Mouse (Mus musculus): ENCODE results near the gene Ryr1.
A peak's percentile ranks its signal among the peaks of the same experiment; 100 is the strongest.

Ryr1 gene

DNA sequence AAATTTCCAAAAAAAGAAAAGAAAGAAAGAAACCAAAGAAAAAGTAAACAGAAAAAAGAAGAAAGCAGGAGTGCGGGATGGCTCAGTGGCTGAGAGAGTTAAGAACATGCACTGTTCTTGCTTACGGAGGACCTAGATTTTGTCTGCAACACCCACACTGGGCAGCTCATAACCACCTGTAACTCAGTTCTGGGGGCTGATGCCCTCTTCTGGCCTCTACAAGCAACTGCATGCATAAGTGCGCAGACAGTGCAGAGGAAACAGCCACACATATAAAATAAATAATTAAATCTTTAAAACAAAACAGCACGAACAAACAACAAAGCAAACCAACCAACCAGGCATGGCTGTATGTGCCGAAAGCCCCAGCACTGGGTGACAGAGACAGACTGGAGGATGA is 92.3 kb downstream of the Ryr1 start:
- DNase-seq (ENCODE audit: low spot score), result no peak

DNA sequence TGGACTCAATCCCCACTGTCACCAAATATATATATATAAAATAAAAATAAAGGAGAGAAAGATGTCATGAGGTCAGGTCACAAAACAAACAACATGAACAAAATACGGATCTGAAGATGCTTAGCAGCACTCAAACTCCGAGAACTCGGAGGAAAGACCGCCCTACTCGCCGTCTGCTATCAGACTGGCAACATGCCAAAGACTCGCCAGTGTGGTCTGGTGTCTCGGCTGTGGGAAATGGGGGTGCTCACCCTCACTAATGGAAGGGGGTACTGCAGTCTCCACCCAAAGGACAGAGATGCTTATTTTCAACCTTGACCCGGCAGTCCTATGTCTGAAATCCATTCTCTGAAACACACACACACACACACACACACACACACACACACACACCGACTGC is 93.3 kb downstream of the Ryr1 start:
- no peak for DNase-seq (ENCODE audit: low spot score)

DNA sequence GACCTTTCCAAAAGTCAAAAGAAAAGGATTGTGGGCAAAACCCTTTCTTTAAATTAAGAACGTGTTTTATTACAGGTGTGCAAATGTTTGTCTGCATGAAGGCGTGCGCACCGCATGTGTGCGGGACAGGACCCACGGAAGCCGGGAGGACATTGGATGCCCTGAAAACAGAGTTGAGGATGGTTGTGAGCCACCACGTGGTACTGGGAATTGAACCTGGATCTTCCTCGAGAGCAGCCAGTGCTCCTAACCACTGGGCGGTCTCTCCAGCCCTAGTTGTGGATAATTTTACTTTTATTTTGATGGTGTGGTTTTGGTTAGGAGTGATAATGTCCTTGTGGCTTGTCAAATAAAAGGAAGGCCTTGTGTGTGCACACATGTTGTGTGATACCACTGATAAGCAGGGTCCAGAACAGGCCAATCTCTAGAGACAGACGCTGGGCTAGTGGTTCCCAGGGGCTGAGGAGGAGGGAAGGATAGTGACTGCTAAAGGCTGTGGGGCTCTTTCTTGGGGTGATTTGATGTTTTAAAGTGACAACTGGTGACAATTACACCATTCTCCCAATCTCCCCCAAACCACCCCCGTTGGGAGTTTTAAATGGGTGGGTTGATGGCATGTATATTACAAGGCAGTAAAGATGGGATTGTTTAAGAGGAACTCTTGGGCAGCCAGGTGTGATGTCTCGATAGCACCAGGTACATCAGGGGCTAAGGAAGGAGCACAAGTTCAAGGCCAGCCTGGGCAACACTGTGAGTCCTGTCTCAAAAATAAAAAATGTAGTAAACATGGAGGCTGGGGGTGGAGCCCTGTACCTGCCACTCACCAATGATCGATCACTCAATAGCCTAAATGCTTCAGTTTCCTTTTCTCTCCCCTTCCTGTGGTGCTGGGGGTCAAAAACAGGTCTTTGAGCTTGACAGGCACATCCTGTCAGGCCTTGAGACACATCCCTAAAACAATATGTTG is 95.0 kb downstream of the Ryr1 start:
- no peak for DNase-seq (ENCODE audit: low spot score)

DNA sequence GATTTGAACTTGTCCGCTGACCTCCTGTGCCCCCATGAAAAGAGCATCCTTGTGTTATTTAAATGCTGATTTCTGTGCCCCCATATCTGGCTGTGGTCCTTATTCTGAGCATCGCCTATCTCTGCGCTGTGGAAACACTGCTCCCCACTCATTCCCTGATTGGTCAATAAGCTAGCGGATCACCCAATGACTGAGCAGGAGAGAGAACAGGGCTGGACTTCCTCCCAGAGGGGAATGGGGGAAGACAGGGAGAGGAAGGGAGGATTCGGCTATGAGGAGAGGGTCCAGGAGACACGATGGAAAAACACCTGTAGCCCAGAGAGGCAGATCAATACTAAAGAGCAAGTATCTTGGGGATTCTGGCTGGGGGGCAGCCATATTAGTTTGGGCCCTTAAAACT is 96.2 kb downstream of the Ryr1 start:
- DNase-seq (ENCODE audit: low spot score), result no peak

DNA sequence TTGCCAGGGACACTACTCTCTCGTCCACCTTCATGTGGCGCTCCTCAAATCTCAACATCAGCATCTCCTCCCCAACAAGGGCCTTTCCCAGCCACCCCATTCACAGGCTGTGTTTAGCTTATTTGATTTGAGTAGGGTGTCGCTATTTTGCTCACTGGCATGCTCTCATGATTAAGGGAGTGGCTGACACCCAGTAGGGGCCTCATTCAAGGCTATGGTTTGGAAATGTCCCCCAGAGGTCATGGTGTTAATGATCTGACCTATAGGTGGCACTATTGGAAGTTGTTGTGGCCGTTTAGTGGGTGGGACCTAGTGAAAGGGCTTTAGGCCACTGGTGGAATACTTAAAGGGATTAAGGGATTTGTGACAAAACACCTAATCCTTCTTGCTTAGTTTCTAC is 98.2 kb downstream of the Ryr1 start:
- DNase-seq (ENCODE audit: low spot score), result no peak

DNA sequence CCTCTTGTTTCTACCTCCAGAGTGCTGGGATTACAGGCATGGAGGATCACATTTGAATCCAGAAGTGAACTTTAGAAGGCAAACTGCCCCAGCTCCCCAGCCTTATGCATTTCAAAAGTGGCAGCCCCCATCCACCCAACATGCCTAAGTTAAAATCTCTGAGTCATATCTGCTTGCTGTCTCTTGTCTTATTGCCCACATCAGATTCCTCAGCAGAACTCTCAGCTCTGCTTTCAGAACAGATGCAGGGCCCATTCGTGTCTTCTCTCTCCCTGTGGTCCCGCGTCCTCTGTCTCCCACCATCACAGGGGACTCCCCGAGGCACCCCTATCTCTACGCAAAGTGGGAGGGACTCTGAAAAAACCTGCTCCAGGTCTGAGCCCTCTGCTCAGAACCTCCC is 98.8 kb downstream of the Ryr1 start:
- no peak for DNase-seq (ENCODE audit: low spot score)

DNA sequence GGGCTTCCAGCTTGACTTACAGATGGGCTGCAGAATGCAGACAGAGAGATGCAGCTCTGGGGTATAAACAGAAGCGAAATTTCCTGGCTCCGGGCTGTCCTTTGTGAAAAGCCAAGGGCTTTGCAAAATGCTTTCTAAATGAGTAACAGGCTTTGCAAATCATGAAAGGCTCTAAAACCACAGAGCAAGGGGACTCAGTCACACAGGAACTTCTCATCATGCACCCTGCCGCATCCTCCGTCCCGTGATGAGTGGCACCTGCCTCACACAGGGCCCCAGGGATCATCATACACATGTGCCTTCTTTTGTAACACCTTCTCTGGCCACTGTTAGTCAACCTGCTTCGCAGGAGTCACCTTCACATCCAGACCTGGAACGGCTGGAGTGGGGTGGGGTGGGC is 99.4 kb downstream of the Ryr1 start:
- DNase-seq (ENCODE audit: low spot score), result no peak

DNA sequence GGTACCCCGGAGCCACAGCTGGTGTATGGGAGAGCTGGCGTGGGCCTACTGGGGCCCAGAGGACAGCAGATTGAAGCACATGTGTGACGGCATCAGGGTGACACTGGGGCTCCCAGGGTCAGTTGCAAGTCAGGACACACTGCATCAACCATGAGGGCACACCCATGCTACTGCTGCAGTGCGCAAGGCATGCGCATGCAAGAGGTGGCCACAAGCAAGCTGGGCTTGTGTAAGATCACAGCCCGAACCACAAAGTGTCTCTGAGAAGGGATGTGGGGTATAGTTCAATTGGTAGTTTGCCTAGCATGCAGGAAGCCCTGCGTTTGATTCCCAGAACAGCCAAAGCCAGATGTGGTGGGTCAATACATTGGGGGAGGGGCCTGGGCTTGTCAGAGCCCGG is 101.5 kb downstream of the Ryr1 start:
- no peak for DNase-seq (ENCODE audit: low spot score)

DNA sequence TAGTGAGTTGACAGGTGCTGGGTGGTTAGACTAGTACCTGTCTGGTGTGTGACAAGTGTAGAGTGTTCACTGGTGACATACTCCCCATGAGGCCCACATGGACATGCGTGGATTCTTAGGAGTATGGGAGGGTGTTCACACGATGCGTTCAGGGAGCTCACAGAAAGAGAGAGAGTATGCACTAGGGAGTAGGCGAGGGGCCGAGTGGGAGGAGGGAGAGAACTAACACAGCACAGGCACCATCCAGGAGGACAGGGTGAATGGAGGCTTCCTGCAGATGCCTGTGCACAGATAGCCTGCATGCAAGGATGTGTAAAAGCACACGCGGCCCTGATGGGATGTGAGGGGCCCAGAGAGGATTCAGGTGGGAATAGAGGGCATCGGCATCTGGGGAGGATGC is 102.5 kb downstream of the Ryr1 start:
- no peak for DNase-seq (ENCODE audit: low spot score)

DNA sequence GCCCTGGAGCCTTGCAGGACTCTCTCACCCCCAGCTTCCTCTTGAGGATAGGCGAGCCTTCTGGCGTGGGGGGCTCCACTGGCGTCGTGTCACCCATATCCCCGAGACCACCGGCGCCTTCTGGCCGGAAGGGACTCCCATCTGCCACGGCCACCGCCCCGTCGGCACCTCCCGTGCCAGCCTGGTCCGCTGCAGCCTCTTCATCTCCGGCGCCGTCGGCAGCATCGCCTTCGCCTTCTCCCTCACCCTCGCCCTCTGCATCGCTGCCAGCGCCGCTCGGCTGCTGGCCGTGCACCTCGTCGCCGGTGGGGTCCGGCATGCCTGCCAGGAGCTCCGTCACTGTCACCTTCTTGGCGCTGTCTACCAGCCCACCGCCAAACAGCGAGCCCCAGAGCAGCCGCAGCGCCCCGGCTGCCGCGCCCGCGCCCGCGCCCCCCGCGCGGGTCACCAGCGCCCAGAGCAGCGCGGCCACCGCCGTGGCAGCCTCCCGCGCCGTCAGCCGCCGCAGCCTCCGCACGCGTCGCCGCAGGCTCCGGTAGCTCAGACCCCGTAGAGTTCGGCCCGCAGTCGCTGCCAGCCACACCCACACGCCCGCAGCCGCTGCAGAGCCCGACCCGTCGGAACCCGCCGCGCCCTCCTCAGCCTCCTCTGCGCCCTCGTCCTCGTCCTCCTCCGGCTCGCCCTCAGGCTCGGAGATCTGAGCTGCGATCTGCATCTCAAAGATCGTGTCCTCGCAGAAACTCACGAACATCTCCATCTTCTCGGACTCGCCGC is 105.3 kb downstream of the Ryr1 start:
- peak; percentile 19 for DNase-seq (ENCODE audit: low spot score)

DNA sequence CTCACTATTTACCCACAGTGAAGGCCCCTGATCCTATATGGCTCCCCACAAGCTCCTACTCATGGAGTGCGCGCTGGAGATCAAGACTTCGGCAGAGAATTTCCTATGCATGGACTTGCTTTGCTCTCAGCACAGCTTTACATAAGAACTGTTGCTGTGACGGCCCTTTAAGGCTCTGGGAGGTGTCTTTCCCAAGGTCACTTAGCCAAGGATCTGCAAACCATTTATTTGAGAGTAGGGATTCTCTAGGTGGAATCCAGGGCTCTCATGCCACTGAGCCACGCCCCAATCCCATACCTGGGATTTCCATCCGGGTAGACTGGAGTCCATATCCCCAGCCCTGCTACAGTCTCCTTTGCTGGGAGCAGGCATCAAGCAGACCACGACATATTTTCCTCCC is 107.8 kb downstream of the Ryr1 start:
- no peak for DNase-seq (ENCODE audit: low spot score)

DNA sequence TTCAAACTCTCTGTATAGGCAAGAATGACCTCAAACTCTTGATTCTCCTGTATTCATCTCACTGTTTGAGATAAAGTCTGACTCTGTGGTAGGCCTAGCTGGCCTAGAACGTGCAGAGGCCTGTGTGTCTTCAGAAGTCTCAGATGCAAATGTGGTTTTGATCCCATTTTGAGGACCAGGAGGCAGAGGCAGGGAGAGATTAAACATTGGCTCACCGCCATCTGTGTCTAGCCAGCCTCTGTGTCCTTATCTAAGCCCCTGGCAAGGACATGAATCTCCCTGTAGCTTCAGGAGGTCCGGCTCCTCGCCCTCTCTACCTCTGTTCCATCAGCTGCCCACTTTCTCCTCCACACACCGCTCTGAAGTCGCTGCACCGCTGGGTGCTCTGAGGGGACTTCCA is 108.5 kb downstream of the Ryr1 start:
- no peak for DNase-seq (ENCODE audit: low spot score)

DNA sequence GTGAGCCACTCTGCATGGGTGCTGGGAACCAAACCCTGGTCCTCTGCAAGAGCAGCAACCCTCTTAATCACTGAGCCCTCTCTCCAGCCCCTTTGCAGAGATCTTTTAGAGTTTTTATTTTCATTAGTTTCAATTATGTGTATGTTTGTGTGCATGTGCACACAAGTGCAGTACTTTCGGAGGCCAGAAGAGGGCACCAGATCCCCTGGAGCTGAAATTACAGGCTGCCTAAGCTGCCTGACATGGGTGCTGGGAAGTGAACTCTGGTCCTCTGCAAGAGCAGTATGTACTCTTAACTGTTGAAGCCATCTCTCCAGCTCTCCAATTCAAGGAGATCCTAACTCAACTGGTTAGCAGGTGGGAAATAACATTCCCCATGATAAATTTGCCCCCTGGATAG is 110.0 kb downstream of the Ryr1 start:
- DNase-seq (ENCODE audit: low spot score), result no peak

DNA sequence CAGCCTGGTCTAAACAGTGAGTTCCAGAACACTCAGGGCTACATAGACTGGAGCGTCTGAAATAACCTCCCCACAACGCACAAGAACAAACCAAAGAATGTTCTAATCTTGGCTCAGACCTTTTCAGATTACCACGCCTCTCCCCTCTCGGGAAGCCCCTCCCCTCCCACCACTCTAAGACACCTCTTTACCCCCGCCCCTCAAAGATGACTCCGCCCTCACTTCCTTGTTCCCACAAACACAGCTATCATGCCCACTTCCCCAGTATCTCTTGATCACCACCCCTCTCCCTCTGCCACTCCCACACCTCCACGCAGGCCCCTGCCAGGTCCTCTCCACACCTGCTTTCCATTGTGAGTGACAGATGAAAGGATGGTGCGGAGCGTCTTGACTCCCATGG is 116.3 kb downstream of the Ryr1 start:
- no peak for DNase-seq (ENCODE audit: low spot score)

DNA sequence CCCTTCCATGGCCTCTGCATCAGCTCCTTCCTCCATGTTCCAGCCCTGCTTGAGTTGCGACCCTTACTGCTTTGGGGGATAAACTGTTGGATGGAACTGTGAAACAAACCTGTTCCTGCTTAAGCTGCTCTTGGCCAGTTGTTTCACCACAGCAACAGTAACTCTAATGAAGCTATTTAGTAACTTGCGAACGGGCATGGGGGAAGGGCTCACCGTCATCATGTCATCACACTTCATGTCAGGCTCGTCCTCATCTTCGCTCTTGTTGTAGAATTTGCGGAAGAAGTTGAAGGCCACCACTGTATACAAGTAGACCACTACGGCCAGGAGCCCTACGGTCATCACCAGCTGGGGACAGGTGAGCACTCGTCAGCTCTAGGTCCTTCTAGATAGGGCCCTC is 116.8 kb downstream of the Ryr1 start:
- no peak for DNase-seq (ENCODE audit: low spot score)

DNA sequence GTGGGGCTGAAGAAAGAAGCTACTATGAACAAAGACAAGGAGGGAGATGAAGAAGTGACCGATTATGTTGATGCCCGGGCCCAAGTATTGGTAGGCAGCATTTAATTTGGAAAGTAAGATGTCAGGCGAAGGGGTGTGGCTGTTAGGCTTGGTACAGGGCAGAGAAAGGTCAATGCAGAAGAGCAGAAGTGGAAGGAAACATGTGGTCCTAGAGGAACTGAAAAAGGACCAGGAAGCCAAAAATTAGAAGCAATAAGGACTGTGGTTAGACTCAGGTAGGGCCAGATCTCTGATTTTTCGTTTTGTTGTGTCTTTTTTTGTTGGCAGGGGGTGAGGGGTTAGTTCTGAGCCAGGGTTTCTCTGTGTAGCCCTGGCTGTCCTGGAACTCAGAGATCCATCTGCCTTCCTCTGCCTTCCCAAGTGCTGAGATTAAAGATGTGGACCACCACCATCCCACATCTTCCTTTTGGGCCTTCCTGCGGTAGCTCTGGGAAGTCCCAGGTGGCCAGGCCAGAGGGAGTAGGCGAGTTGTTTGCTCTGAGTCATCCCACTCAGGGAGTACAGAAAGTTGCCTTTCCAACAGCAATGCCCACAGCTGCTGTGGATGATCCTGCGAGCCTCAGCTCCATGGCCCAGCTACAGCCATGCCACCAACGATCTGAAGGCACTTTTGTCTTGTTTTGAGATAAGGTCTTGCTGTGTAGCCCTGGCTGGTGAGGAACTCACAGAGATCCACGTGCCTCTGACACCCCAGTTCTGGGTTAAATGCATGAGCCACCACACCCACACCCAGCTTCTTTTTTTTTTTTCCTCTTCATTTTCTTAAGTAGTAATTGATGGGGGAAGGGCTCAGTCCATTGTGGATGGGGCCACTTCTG is 117.5 kb downstream of the Ryr1 start:
- no peak for DNase-seq (ENCODE audit: low spot score)

DNA sequence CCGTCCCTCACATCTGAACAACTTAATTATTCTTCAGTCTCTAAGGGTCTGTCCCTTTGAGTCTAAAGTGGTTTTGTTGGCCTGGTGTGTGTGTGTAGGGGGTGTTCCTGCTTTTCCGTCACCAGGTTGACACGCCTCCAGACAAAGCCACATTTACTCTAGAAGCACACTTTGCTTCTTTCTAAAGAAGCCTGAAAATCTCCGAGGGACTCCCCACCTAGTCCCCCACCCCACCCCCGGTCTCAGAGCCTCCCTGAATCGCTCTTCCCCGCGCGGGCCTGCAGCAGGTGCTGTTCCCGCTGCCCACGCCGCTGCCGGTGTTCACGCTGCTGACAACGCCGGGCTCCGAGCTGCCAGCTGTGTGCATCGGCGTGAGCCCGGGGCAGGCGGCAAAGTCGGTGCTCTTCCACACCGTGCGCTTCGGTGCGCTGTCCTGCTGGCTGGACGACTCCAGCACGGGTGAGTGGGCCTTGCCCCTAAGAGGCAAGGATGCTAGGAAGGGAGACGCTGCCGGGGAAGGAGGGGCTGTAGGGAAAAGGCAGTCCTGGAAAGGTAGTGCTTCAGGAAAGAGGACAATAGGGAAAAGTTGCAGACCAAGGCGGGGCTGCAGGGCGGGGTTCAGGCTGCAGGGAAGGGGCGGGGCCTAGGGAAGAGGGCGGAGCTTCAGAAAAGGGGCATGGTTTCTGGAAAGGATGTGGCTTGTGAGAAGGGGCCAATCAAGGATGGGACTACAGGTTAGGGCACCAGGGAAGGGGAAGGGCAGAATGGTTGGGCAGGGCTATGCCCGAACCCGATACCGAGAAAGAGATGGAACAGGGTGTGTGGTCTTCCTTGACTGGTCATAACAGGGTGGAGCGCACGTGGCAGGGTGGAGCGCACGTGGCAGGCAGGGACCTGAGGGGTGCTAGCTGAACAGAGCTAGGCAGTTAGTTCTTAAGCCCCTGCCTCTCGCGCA is 124.1 kb downstream of the Ryr1 start:
- peak; percentile 89 for DNase-seq (ENCODE audit: low spot score)

DNA sequence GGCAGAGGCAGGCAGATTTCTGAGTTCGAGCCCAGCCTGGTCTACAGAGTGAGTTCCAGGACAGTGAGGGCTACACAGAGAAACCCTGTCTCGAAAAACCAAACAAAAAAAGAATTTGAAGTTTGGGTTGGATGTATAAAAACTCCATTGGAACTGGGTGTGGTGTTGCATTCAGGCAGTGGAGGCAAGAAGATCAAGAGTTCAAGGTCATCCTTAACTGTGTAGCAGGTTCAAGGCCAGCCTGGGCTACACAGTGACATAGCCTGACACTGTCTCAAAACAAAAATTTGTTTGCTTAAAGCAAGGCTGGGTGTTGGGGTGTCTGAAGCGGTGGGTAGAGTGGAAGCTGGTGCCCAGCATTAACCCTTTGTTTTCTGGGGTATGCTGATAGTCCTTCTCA is 131.6 kb downstream of the Ryr1 start:
- no peak for DNase-seq (ENCODE audit: low spot score)

DNA sequence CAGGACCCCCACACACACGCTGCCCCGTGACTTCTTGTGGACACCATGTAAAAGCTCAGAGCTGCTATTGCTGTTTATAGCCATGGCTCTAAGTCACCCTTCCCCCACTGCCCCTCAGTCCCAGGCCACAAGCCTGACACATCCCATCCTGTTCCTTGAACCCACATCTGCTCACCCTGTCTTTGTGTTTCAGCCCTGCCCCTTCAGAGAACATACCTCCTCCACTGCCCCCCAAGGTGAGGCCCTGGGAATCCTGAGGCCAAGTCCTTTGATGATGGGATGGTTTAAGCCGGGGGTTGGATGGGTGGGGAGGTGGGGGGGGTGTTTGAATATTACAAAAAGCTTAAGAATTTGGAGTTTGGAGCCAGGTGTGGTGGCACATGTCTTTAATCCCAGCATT is 132.0 kb downstream of the Ryr1 start:
- no peak for DNase-seq (ENCODE audit: low spot score)

DNA sequence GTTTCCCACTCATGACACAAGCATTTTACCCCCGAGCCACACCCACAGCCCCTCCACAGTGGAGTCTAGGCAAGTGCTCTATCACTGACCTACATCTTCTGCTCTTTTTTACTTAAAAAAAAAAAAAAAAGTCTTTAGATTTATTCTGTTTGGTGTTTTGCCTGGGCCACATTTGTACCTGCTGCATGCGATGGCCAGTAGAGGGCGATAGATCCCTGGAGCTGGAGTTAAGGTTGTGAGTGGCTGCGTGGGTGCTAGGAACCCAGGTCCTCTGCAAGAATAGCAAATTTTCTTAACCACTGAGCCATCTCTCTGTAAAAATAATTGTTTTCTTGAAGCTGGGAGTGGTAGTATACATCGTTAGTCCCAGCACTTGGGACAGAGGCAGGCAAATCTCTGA is 133.4 kb downstream of the Ryr1 start:
- no peak for DNase-seq (ENCODE audit: low spot score)

DNA sequence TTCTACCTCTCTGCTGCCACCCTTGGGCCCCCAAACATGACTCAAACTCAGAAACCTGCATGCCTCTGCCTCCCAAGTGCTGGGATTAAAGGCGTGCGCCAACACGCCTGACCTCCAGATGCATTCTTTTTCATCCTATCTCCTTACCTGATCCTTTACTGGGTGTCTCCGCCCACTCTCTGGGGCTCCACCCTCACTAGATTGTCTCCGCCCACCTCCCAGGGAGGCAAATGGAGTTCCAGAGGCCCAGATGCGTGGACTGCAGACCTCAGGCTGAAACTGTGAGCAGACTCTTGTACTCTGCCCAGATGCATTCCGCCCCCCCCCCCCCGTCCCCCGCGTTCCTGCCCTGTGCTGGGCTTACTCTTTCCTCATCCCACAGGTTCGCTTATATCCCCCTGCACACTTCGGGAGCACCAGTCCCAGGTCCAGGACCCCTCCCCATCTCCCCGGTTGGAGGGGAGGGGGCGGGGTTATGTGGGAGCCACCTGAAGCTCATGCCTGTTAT is 134.2 kb downstream of the Ryr1 start:
- DNase-seq (ENCODE audit: low spot score), result no peak
